Mouse (Mus musculus) T-helper 2 cell (primary cell): ENCODE measurements around the gene Tpmt.

ENCODE experiments used
- in situ Hi-C: fragments of 300-600 bp; cut with MboI, MseI; formaldehyde crosslinking; loops from one replicate; pipeline ENCODE4 v1.15.1; 2025; ENCODE audit warnings: high pct_unique_total_duplicates

Tpmt gene

GRCm38 (mm10) chr13:47043030-47043680 is 1.4 kb downstream of the Tpmt start, which contains the start of gene Kdm1b:
Kdm1b (plus strand) TSS chr13:47043499.
- in situ Hi-C loops = no loop called here

GRCm38 (mm10) chr13:47042024-47042633 is 2.4 kb downstream of the Tpmt start:
- in situ Hi-C loops = no loop called here

- in situ Hi-C loops = no loop called here
Measured at GRCm38 (mm10) chr13:47040061-47040460, 4.5 kb downstream of the Tpmt start.

GRCm38 (mm10) chr13:47037946-47038345 is 6.6 kb downstream of the Tpmt start:
- in situ Hi-C loops = no loop called here

- in situ Hi-C loops = no loop called here
Measured at GRCm38 (mm10) chr13:47033602-47034001, 10.9 kb downstream of the Tpmt start.

- in situ Hi-C loops = no loop called here
Measured at GRCm38 (mm10) chr13:47030376-47031107, 14.0 kb downstream of the Tpmt start.

GRCm38 (mm10) chr13:47020798-47021197 is 23.7 kb downstream of the Tpmt start:
- in situ Hi-C loops = loop anchor here (25.0 kb wide), 1 partner anchor 183 kb away; no protein-coding TSS in a partner anchor

GRCm38 (mm10) chr13:47019774-47020173 is 24.8 kb downstream of the Tpmt start:
- in situ Hi-C loops = loop anchor here (25.0 kb wide), 1 partner anchor 182 kb away; no protein-coding TSS in a partner anchor

GRCm38 (mm10) chr13:47017259-47017658 is 27.3 kb downstream of the Tpmt start:
- in situ Hi-C loops = loop anchor here (25.0 kb wide), 1 partner anchor 180 kb away; no protein-coding TSS in a partner anchor

- in situ Hi-C loops = loop anchor here (25.0 kb wide), 1 partner anchor 178 kb away; no protein-coding TSS in a partner anchor
Measured at GRCm38 (mm10) chr13:47015195-47015501, 29.4 kb downstream of the Tpmt start.

GRCm38 (mm10) chr13:47014334-47015194 is 30.0 kb downstream of the Tpmt start, which contains the start of gene Nhlrc1:
Nhlrc1 (minus strand) TSS chr13:47014850.
- in situ Hi-C loops = loop anchor here (25.0 kb wide), 1 partner anchor 177 kb away; no protein-coding TSS in a partner anchor

- in situ Hi-C loops = loop anchor here (25.0 kb wide), 1 partner anchor 176 kb away; no protein-coding TSS in a partner anchor
Measured at GRCm38 (mm10) chr13:47013740-47014139, 30.8 kb downstream of the Tpmt start.

- in situ Hi-C loops = loop anchor here (25.0 kb wide), 1 partner anchor 164 kb away; no protein-coding TSS in a partner anchor
Measured at GRCm38 (mm10) chr13:47001590-47001989, 42.9 kb downstream of the Tpmt start.

GRCm38 (mm10) chr13:46999498-46999897 is 45.0 kb downstream of the Tpmt start:
- in situ Hi-C loops = no loop called here

- in situ Hi-C loops = no loop called here
Measured at GRCm38 (mm10) chr13:46997355-46997754, 47.2 kb downstream of the Tpmt start.

GRCm38 (mm10) chr13:46993274-46993551 is 51.3 kb downstream of the Tpmt start:
- in situ Hi-C loops = no loop called here

- in situ Hi-C loops = no loop called here
Measured at GRCm38 (mm10) chr13:46992516-46993273, 51.8 kb downstream of the Tpmt start.

GRCm38 (mm10) chr13:46990376-46991011 is 54.0 kb downstream of the Tpmt start:
- in situ Hi-C loops = no loop called here

GRCm38 (mm10) chr13:46987941-46988340 is 56.6 kb downstream of the Tpmt start:
- in situ Hi-C loops = no loop called here

- in situ Hi-C loops = no loop called here
Measured at GRCm38 (mm10) chr13:46986208-46986607, 58.3 kb downstream of the Tpmt start.
